Comparison of ENCODE assay signal across 9 mouse cellular contexts in the genomic region with DNA sequence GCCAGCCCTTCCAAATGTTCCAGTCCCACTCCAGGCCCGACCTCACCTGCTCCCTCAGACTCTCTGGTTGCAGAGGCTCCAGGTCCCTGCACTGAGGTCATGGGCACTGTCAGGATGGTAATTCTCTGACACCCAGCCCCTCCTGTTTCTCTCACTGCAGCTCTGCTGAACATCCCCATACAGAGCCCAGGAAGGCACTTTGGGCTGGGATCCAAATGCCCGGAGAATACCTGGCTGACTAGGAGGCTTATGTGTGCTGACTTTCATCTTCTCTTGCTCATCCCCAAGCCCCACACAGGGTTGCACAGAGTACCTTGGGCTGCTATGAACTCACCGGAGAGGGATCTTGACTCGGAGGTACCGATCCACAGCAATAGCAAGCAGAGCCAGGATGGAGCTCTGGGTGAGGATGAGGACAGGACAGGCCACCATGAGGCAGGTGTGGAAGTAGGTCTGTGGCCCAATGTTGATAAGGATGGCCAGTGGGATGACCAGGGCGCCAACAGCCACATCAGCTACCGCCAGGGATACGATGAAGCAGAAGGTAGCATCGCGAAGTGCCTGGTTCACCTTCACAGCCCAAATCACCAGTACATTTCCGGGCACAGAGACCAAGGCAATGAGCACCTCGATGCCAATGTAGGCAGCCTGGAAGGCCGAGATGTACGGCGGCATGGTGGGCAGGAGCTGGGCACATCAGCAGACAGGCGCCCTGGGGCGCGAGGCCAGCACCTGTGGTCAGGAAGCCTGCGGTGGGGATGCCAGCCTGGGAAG. TPM values are rescaled to one million over a fixed set of nuclear protein-coding genes. Genes with fewer than 3 reads are reported as not detected.
DNase-seq lines count a peak whose midpoint lies in the region; ATAC-seq and TF ChIP-seq lines count a peak whose summit lies in the region.
"Had no signal": no experiment of that assay in that cellular context is flagged by ENCODE, and none has a peak within 500 bp of the region (broad histone marks: within the 10 kb centered on the region; RNA-seq: fewer than 3 reads in every experiment).

No protein-coding gene starts in this region.

- DNase-seq in heart, postnatal 25 days (ENCODE audit: low spot score): no peak
- DNase-seq in limb, embryonic 14.5 days (ENCODE audit: low spot score): no peak
- DNase-seq in retina, postnatal 1 day: no peak
- DNase-seq in embryo, embryonic 11 days: no peak
- no peak for DNase-seq in right cerebral cortex, postnatal 4 days

- H3K4me2 ChIP-seq in heart, embryonic 11.5 days: peak overlapping the region; percentile 82
- H3K4me2 ChIP-seq in forebrain, embryonic 12.5 days: peak overlapping the region; percentile 82; the same call in 1 of the 2 replicates
- peak overlapping the region; percentile 95 for H3K4me2 ChIP-seq in limb, embryonic 14.5 days (replicated peaks; ENCODE audit: low read depth, low read length, severe bottlenecking)

- H3K27ac ChIP-seq in heart, embryonic 11.5 days (ENCODE audit: low read depth, low read length): no peak overlapping the region
- H3K27ac ChIP-seq in brown adipose tissue, adult 24 weeks (replicated peaks; ENCODE audit: low read depth, low read length): peak overlapping the region; percentile 28
- no peak overlapping the region for H3K27ac ChIP-seq in forebrain, embryonic 12.5 days
- no peak overlapping the region for H3K27ac ChIP-seq in limb, embryonic 14.5 days (replicated peaks; ENCODE audit: low read depth, low read length)

- intact Hi-C loops in heart, postnatal 25 days (cut with DNase I): no loop called here

- H3K4me1 ChIP-seq in heart, embryonic 11.5 days (ENCODE audit: control insufficient read depth, insufficient read depth, low read length): peaks cover 36% of the 10 kb centered on the region
- peaks cover 22% of the 10 kb centered on the region for H3K4me1 ChIP-seq in brown adipose tissue, adult 24 weeks (ENCODE audit: control insufficient read depth, insufficient read depth, insufficient read length, low read length)
- peaks cover 32% of the 10 kb centered on the region for H3K4me1 ChIP-seq in forebrain, embryonic 12.5 days
- H3K4me1 ChIP-seq in limb, embryonic 14.5 days (ENCODE audit: control insufficient read depth, insufficient read depth, low read length): peaks cover 10% of the 10 kb centered on the region; the same call in 1 of the 2 replicates

- peaks cover 35% of the 10 kb centered on the region for H3K27me3 ChIP-seq in heart, embryonic 11.5 days (ENCODE audit: control insufficient read depth, insufficient read depth, low read length)
- peaks cover 57% of the 10 kb centered on the region for H3K27me3 ChIP-seq in forebrain, embryonic 12.5 days
- peaks cover 33% of the 10 kb centered on the region for H3K27me3 ChIP-seq in limb, embryonic 14.5 days (ENCODE audit: control insufficient read depth, insufficient read depth, low read length)
- H3K27me3 ChIP-seq: CH12.LX had no signal

- no peak for TF ChIP-seq POLR2A in limb, embryonic 14.5 days (IDR thresholded peaks at IDR 0.05; ENCODE audit: borderline replicate concordance, extremely low read depth, insufficient read depth, insufficient read length)

- peak overlapping the region; percentile 22; the same call in 1 of the 2 replicates for H3K9ac ChIP-seq in heart, embryonic 11.5 days (ENCODE audit: low read depth, low read length)
- no peak overlapping the region for H3K9ac ChIP-seq in forebrain, embryonic 12.5 days
- H3K9ac ChIP-seq in limb, embryonic 14.5 days (ENCODE audit: low read depth, low read length, severe bottlenecking): no peak overlapping the region

- ATAC-seq in heart, embryonic 11.5 days (replicated peaks; ENCODE audit: insufficient number of reproducible peaks, low FRiP score, low TSS enrichment): no peak
- no peak for ATAC-seq in forebrain, embryonic 12.5 days (ENCODE audit: low FRiP score)
- ATAC-seq in limb, embryonic 14.5 days (ENCODE audit: low FRiP score, low read depth): no peak

- WGBS in heart, embryonic 11.5 days (ENCODE audit: insufficient replicate concordance): 44% methylated on average over 19 of the region's 19 CpGs
- WGBS in forebrain, embryonic 12.5 days: 48% methylated on average over 19 of the region's 19 CpGs
- WGBS in limb, embryonic 14.5 days: 57% methylated on average over 18 of the region's 19 CpGs

- H3K4me3 ChIP-seq in heart, embryonic 11.5 days (ENCODE audit: low read depth, low read length): peak overlapping the region; percentile 44
- H3K4me3 ChIP-seq in brown adipose tissue, adult 24 weeks (ENCODE audit: insufficient read depth, low read depth, low read length): peak overlapping the region; percentile 63
- no peak overlapping the region for H3K4me3 ChIP-seq in forebrain, embryonic 12.5 days (replicated peaks)
- peak overlapping the region; percentile 46; the same call in 1 of the 2 replicates for H3K4me3 ChIP-seq in limb, embryonic 14.5 days (replicated peaks; ENCODE audit: low read length)

- no peaks in the 10 kb centered on the region for H3K36me3 ChIP-seq in heart, embryonic 11.5 days (ENCODE audit: control insufficient read depth, insufficient read depth, low read length)
- no peaks in the 10 kb centered on the region for H3K36me3 ChIP-seq in forebrain, embryonic 12.5 days (replicated peaks)
- no peaks in the 10 kb centered on the region for H3K36me3 ChIP-seq in limb, embryonic 14.5 days (ENCODE audit: control insufficient read depth, insufficient read depth, low read length)

- H3K9me3 ChIP-seq in heart, embryonic 11.5 days (replicated peaks; ENCODE audit: control insufficient read depth, low read length): no peaks in the 10 kb centered on the region
- H3K9me3 ChIP-seq in forebrain, embryonic 12.5 days: no peaks in the 10 kb centered on the region
- H3K9me3 ChIP-seq in limb, embryonic 14.5 days (ENCODE audit: control insufficient read depth, low read length): no peaks in the 10 kb centered on the region

RNA-seq across cellular contexts. Expression of gene Adora1, which starts 1.4 kb away (rescaled TPM):
- polyA plus RNA-seq in heart, embryonic 11.5 days (2014; fragmentation: Nextera tagmentation; extraction: Ambion mirVana): 4.4 and 6.7 TPM in 2 replicates
- 10 to 100 TPM; 15.5 to 20.5 TPM for total RNA-seq in heart, postnatal 25 days (2021)
- 41.1 and 67.9 TPM in 2 replicates for polyA plus RNA-seq in brown adipose tissue, adult 24 weeks (2012; ENCODE audit: insufficient read depth, insufficient read length, missing spikeins)
- 1.4 and 1.8 TPM in 2 replicates for polyA plus RNA-seq in forebrain, embryonic 12.5 days (2016; fragmentation: Nextera tagmentation; extraction: Ambion mirVana)
- polyA plus RNA-seq in limb, embryonic 14.5 days (2012; rRNA removed): 2.0 and 3.6 TPM in 2 replicates
- 1.4 and 2.0 TPM in 2 replicates for polyA plus RNA-seq in limb, embryonic 14.5 days (2014; fragmentation: Nextera tagmentation; extraction: Ambion mirVana)
- total RNA-seq: CH12.LX had no signal

RNA-seq across cellular contexts. Expression of gene Mybph, which starts 40.6 kb away (rescaled TPM):
- polyA plus RNA-seq in heart, embryonic 11.5 days (2014; fragmentation: Nextera tagmentation; extraction: Ambion mirVana): 1.0 and 1.2 TPM in 2 replicates
- not detected for total RNA-seq in heart, postnatal 25 days (2021)
- not detected in 2 replicates for polyA plus RNA-seq in brown adipose tissue, adult 24 weeks (2012; ENCODE audit: insufficient read depth, insufficient read length, missing spikeins)
- polyA plus RNA-seq in forebrain, embryonic 12.5 days (2016; fragmentation: Nextera tagmentation; extraction: Ambion mirVana): 0.15 and 0.34 TPM in 2 replicates
- 92.6 and 110 TPM in 2 replicates for polyA plus RNA-seq in limb, embryonic 14.5 days (2012; rRNA removed)
- 93.0 and 115 TPM in 2 replicates for polyA plus RNA-seq in limb, embryonic 14.5 days (2014; fragmentation: Nextera tagmentation; extraction: Ambion mirVana)

RNA-seq across cellular contexts. Expression of gene Chil1, which starts 51.9 kb away (rescaled TPM):
- polyA plus RNA-seq in heart, embryonic 11.5 days (2014; fragmentation: Nextera tagmentation; extraction: Ambion mirVana): 1.5 and 1.9 TPM in 2 replicates
- total RNA-seq in heart, postnatal 25 days (2021): under 1 TPM; 0.34 to 0.92 TPM
- not detected in 2 replicates for polyA plus RNA-seq in brown adipose tissue, adult 24 weeks (2012; ENCODE audit: insufficient read depth, insufficient read length, missing spikeins)
- 1.9 and 2.5 TPM in 2 replicates for polyA plus RNA-seq in forebrain, embryonic 12.5 days (2016; fragmentation: Nextera tagmentation; extraction: Ambion mirVana)
- 12.3 and 12.9 TPM in 2 replicates for polyA plus RNA-seq in limb, embryonic 14.5 days (2012; rRNA removed)
- 13.6 and 16.3 TPM in 2 replicates for polyA plus RNA-seq in limb, embryonic 14.5 days (2014; fragmentation: Nextera tagmentation; extraction: Ambion mirVana)

RNA-seq across cellular contexts. Expression of gene Myog, which starts 55.9 kb away (rescaled TPM):
- polyA plus RNA-seq in heart, embryonic 11.5 days (2014; fragmentation: Nextera tagmentation; extraction: Ambion mirVana): 3.7 and 4.2 TPM in 2 replicates
- total RNA-seq in heart, postnatal 25 days (2021): not detected
- not detected in 2 replicates for polyA plus RNA-seq in brown adipose tissue, adult 24 weeks (2012; ENCODE audit: insufficient read depth, insufficient read length, missing spikeins)
- 1.2 TPM in 1 of 2 replicates, not detected in the other for polyA plus RNA-seq in forebrain, embryonic 12.5 days (2016; fragmentation: Nextera tagmentation; extraction: Ambion mirVana)
- 162 and 165 TPM in 2 replicates for polyA plus RNA-seq in limb, embryonic 14.5 days (2012; rRNA removed)
- 118 and 149 TPM in 2 replicates for polyA plus RNA-seq in limb, embryonic 14.5 days (2014; fragmentation: Nextera tagmentation; extraction: Ambion mirVana)
- total RNA-seq: CH12.LX had no signal

Comparison
In these comparisons a context has a peak if more than half of its experiments do, and no peak if none do; other contexts are left out.
1. RNA of gene Mybph, which starts 40.6 kb away (polyA plus RNA-seq): 92.6 to 115 TPM in limb, embryonic 14.5 days; 1.0 to 1.2 TPM in heart, embryonic 11.5 days, 0.15 to 0.34 TPM in forebrain, embryonic 12.5 days and not detected in brown adipose tissue, adult 24 weeks; every median in the first group is over 10 times any median in the second.
2. Peak in every context shown above with its lines, with median percentiles within 50 percentile points of each other: H3K4me2 ChIP-seq.